Comparison of ENCODE assay signal across 21 mouse cellular contexts in the genomic region with DNA sequence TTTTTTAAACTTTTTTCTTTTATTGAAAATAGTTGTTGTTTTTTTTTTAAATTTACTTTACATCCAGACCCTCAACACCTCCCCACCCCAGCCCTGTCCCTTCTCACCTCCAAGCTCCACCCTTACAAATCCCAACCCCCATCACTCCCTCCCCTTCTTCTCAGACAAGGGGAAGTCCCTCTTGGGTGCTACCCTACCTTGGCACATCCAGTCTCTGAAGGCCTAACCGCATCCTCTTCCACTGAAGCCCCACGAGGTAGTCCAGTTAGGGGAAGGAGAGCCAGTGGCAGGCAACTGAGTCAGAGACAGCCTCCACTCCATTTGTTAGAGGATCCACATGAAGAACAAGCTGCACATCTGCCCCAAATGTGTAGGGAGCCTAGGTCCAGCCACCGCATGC.
DNase-seq lines count a peak whose midpoint lies in the region; ATAC-seq and TF ChIP-seq lines count a peak whose summit lies in the region.
"Had no signal": no experiment of that assay in that cellular context is flagged by ENCODE, and none has a peak within 500 bp of the region (broad histone marks: within the 10 kb centered on the region; RNA-seq: fewer than 3 reads in every experiment).

No protein-coding gene starts in this region.

- ATAC-seq in liver, postnatal 0 days: no peak
- peak; percentile 85 for ATAC-seq in activated CD4-positive, CD25-positive, alpha-beta regulatory T cell, adult 4 months
- peak; percentile 48 for ATAC-seq in monocyte, adult 5-6 weeks (replicated peaks; ENCODE audit: insufficient number of reproducible peaks, low FRiP score, low TSS enrichment, poor library complexity, severe bottlenecking)
- ATAC-seq: forebrain, embryonic 15.5 days; intestine, postnatal 0 days; liver, embryonic 12.5 days; midbrain, embryonic 15.5 days; Patski had no signal

- no peak for TF ChIP-seq EP300 in liver, postnatal 0 days (IDR thresholded peaks at IDR 0.05; ENCODE audit: low read depth)

- H3K4me1 ChIP-seq in liver, postnatal 0 days (ENCODE audit: insufficient read depth): peaks cover 9% of the 10 kb centered on the region
- H3K4me1 ChIP-seq: embryonic facial prominence, embryonic 12.5 days; forebrain, embryonic 15.5 days; kidney, embryonic 15.5 days; midbrain, embryonic 15.5 days had no signal

- H3K36me3 ChIP-seq in liver, postnatal 0 days (replicated peaks; ENCODE audit: insufficient read depth, low read length): no peaks in the 10 kb centered on the region
- H3K36me3 ChIP-seq: embryonic facial prominence, embryonic 12.5 days; forebrain, embryonic 15.5 days; heart, embryonic 13.5 days; kidney, embryonic 15.5 days; liver, embryonic 12.5 days; midbrain, embryonic 15.5 days had no signal

- H3K27me3 ChIP-seq in liver, postnatal 0 days (ENCODE audit: insufficient read depth, low read length): no peaks in the 10 kb centered on the region
- H3K27me3 ChIP-seq: embryonic facial prominence, embryonic 12.5 days; forebrain, embryonic 15.5 days; heart, embryonic 13.5 days; kidney, embryonic 15.5 days; liver, embryonic 12.5 days; midbrain, embryonic 15.5 days; Patski had no signal

- TF ChIP-seq CTCF in liver, postnatal 0 days (IDR thresholded peaks at IDR 0.05; ENCODE audit: low read depth): no peak

- no peak overlapping the region for H3K9ac ChIP-seq in liver, postnatal 0 days (replicated peaks)
- H3K9ac ChIP-seq: embryonic facial prominence, embryonic 12.5 days; forebrain, embryonic 15.5 days; heart, embryonic 13.5 days; hindbrain, embryonic 14.5 days; kidney, embryonic 15.5 days; liver, embryonic 12.5 days; lung, embryonic 14.5 days; midbrain, embryonic 15.5 days had no signal

- H3K9me3 ChIP-seq in liver, postnatal 0 days (ENCODE audit: low read length): no peaks in the 10 kb centered on the region
- H3K9me3 ChIP-seq: embryonic facial prominence, embryonic 12.5 days; forebrain, embryonic 15.5 days; heart, embryonic 13.5 days; kidney, embryonic 15.5 days; liver, embryonic 12.5 days; midbrain, embryonic 15.5 days had no signal

- 0 out of 2 replicates have a peak overlapping the region, but pooled peaks have one; percentile 64 for H3K27ac ChIP-seq in liver, postnatal 0 days (ENCODE audit: low read depth)
- H3K27ac ChIP-seq: embryonic facial prominence, embryonic 12.5 days; forebrain, embryonic 15.5 days; hindbrain, embryonic 14.5 days; kidney, embryonic 15.5 days; liver, embryonic 12.5 days; midbrain, embryonic 15.5 days had no signal

- no peak overlapping the region for H3K4me2 ChIP-seq in liver, postnatal 0 days (ENCODE audit: low read depth, low read length)
- H3K4me2 ChIP-seq: embryonic facial prominence, embryonic 12.5 days; forebrain, embryonic 15.5 days; hindbrain, embryonic 14.5 days; kidney, embryonic 15.5 days; liver, embryonic 12.5 days; lung, embryonic 14.5 days; midbrain, embryonic 15.5 days had no signal

- WGBS in liver, postnatal 0 days (ENCODE audit: insufficient replicate concordance): 80% methylated on average over 3 of the region's 3 CpGs

- no peak overlapping the region for H3K4me3 ChIP-seq in liver, postnatal 0 days (ENCODE audit: low read depth, low read length)
- H3K4me3 ChIP-seq: embryonic facial prominence, embryonic 12.5 days; forebrain, embryonic 15.5 days; heart, embryonic 13.5 days; kidney, embryonic 15.5 days; liver, embryonic 12.5 days; midbrain, embryonic 15.5 days had no signal

- no peak for DNase-seq in liver, postnatal 0 days
- no peak for DNase-seq in liver
- peak; percentile 82 for DNase-seq in CD4-positive helper T cell, adult 2 months (ENCODE audit: low read depth, low spot score)
- DNase-seq in cerebellum, postnatal 36 days: no peak
- no peak for DNase-seq in gastrocnemius, adult 18-20 months (ENCODE audit: low spot score)
- DNase-seq in cerebellum, adult 9-10 months: no peak
- DNase-seq: cerebellum, adult 8-10 months; retina, postnatal 1 day; right cerebral cortex, postnatal 4 days had no signal
